Mouse (Mus musculus) cortical plate, adult 2 months (tissue): Measurements from ENCODE around the gene Arfrp1. TPM values are rescaled to one million over a fixed set of nuclear protein-coding genes. Genes with fewer than 3 reads are reported as not detected.

Source experiments
- H3K27ac ChIP-seq: fragments of 200-500 bp; 2 replicates; pipeline ENCODE4 v1.5.1; 2012; ENCODE audit warnings: low read length, control low read depth, inconsistent platforms; ENCODE audit not compliant: insufficient read depth
- H3K4me1 ChIP-seq: fragments of 200-500 bp; 2 replicates; pipeline ENCODE4 v1.6.1; 2011; ENCODE audit warnings: low read length; ENCODE audit not compliant: control insufficient read depth, insufficient read depth
- H3K4me3 ChIP-seq: fragments of 200-500 bp; 2 replicates; pipeline ENCODE4 v1.5.1; 2011; ENCODE audit warnings: mild to moderate bottlenecking, low read length, control low read depth; ENCODE audit not compliant: insufficient read depth
- CTCF ChIP-seq: fragments of 200-500 bp; IDR thresholded peaks from 2 replicates; pipeline ENCODE4 v1.5.1; 2011; ENCODE audit warnings: mild to moderate bottlenecking, control low read depth, low read length; ENCODE audit not compliant: insufficient read depth; ENCODE audit errors: extremely low read depth
- POLR2A ChIP-seq: fragments of 200-500 bp; IDR thresholded peaks from 2 replicates; pipeline ENCODE4 v1.6.1; 2011; ENCODE audit warnings: mild to moderate bottlenecking, low read length, control low read depth; ENCODE audit not compliant: insufficient read depth; ENCODE audit errors: extremely low read depth
- polyA plus RNA-seq: library from polyadenylated mRNA; depleted of rRNA; stranded (reverse); fragments of >200 nt; gene quantifications from 2 replicates; pipeline ENCODE4 v1.2.3, GENCODE M21; 2012

Arfrp1 gene
- polyA plus RNA-seq, 1 experiment: 70.9 TPM

GRCm38 (mm10) chr2:181379778-181380177 lies 14.6 kb upstream of the Arfrp1 start, which contains the start of gene Lime1:
Gene Lime1 (plus strand): TSS chr2:181380078.
- Histone ChIP-seq H3K4me3 (no peak within 1 kb of the TSS), H3K4me1 (no peaks in the 10 kb centered on the region), H3K27ac (no peak within 1 kb of the TSS)
- TF ChIP-seq POLR2A (no peak), CTCF (no peak)

- no peak overlapping the region for H3K27ac ChIP-seq
- no peaks in the 10 kb centered on the region for H3K4me1 ChIP-seq
- TF ChIP-seq CTCF (no peak), POLR2A (no peak)
- no peak overlapping the region for H3K4me3 ChIP-seq
Measured at GRCm38 (mm10) chr2:181378701-181379100, 13.5 kb upstream of the Arfrp1 start.

GRCm38 (mm10) chr2:181377230-181377629 lies 12.0 kb upstream of the Arfrp1 start:
- TF ChIP-seq CTCF: no peak
- TF ChIP-seq POLR2A: no peak
- Histone ChIP-seq H3K4me1 (no peaks in the 10 kb centered on the region), H3K4me3 (no peak overlapping the region), H3K27ac (no peak overlapping the region)

- H3K4me3 ChIP-seq: no peak overlapping the region
- TF ChIP-seq CTCF (no peak), POLR2A (no peak)
- no peaks in the 10 kb centered on the region for H3K4me1 ChIP-seq
- no peak overlapping the region for H3K27ac ChIP-seq
Measured at GRCm38 (mm10) chr2:181375787-181376186, 10.6 kb upstream of the Arfrp1 start.

GRCm38 (mm10) chr2:181370001-181370400 lies 4.8 kb upstream of the Arfrp1 start:
- no peak overlapping the region for H3K4me3 ChIP-seq
- no peak overlapping the region for H3K27ac ChIP-seq
- no peak for TF ChIP-seq POLR2A
- no peak for TF ChIP-seq CTCF
- H3K4me1 ChIP-seq: peaks cover 3% of the 10 kb centered on the region; the same call in 1 of the 2 replicates

- H3K27ac ChIP-seq: peak overlapping the region; percentile 52
- peaks cover 10% of the 10 kb centered on the region for H3K4me1 ChIP-seq
- peak overlapping the region; percentile 89 for H3K4me3 ChIP-seq
- TF ChIP-seq POLR2A (no peak; the same call in 1 of the 2 replicates), CTCF (no peak)
Measured at GRCm38 (mm10) chr2:181365655-181366075, 461 bp upstream of the Arfrp1 start.

- TF ChIP-seq POLR2A (no peak), CTCF (no peak)
Measured at GRCm38 (mm10) chr2:181364487-181364859, 731 bp downstream of the Arfrp1 start.

GRCm38 (mm10) chr2:181363946-181364345 lies 1.3 kb downstream of the Arfrp1 start:
- Histone ChIP-seq H3K4me3 (peak overlapping the region; percentile 89; the same call in 1 of the 2 replicates), H3K4me1 (peaks cover 10% of the 10 kb centered on the region), H3K27ac (no peak overlapping the region)
- TF ChIP-seq POLR2A (no peak), CTCF (no peak)

More at GRCm38 (mm10) chr2:181364487-181364859, 731 bp downstream of the Arfrp1 start:
- H3K27ac ChIP-seq: no peak overlapping the region
- peaks cover 10% of the 10 kb centered on the region for H3K4me1 ChIP-seq
- peak overlapping the region; percentile 89 for H3K4me3 ChIP-seq

GRCm38 (mm10) chr2:181356780-181357179 lies 8.4 kb downstream of the Arfrp1 start:
- TF ChIP-seq POLR2A (no peak), CTCF (no peak)
- Histone ChIP-seq H3K4me3 (no peak overlapping the region), H3K27ac (no peak overlapping the region), H3K4me1 (no peaks in the 10 kb centered on the region)

- TF ChIP-seq CTCF (no peak), POLR2A (no peak)
- Histone ChIP-seq H3K4me1 (no peaks in the 10 kb centered on the region), H3K4me3 (no peak overlapping the region), H3K27ac (no peak overlapping the region)
Measured at GRCm38 (mm10) chr2:181342766-181343165, 22.4 kb downstream of the Arfrp1 start.
